In genomic region chr1:164999515-164999914, GRCm38 (mm10) we compare ENCODE assay signal across 8 mouse cellular contexts.
DNase-seq lines count a peak whose midpoint lies in the region; ATAC-seq and TF ChIP-seq lines count a peak whose summit lies in the region.

No protein-coding gene starts in this region.

- no peak for DNase-seq in layer of hippocampus, adult 2 months (ENCODE audit: low spot score in 2 of 2)
- DNase-seq in layer of hippocampus, postnatal 10 days (ENCODE audit: low spot score in 2 of 2): no peak
- DNase-seq in MEL (ENCODE audit: low read depth, low spot score): peak; percentile 7
- DNase-seq in hindbrain, embryonic 14.5 days (ENCODE audit: low spot score): peak; percentile 23
- DNase-seq in cerebellum, adult 2 months: no peak
- no peak for DNase-seq in layer of hippocampus, adult 11-12 months (ENCODE audit: low spot score)
- DNase-seq in layer of hippocampus, adult 18-20 months (ENCODE audit: low spot score in 2 of 2): no peak

- H3K36me3 ChIP-seq in MEL (ENCODE audit: control insufficient read depth in 1 of 2, insufficient read depth in 2 of 2, low read length in 2 of 2): no peaks in the 10 kb centered on the region
- no peaks in the 10 kb centered on the region for H3K36me3 ChIP-seq in hindbrain, embryonic 14.5 days (replicated peaks; ENCODE audit: control insufficient read depth, insufficient read depth)
- no peaks in the 10 kb centered on the region for H3K36me3 ChIP-seq in neural tube, embryonic 14.5 days (ENCODE audit: control insufficient read depth, insufficient read depth, low read length)

- H3K27ac ChIP-seq in layer of hippocampus, adult 2 months: no peak overlapping the region
- H3K27ac ChIP-seq in MEL (ENCODE audit: control insufficient read depth, low read depth, low read length): no peak overlapping the region
- no peak overlapping the region for H3K27ac ChIP-seq in hindbrain, embryonic 14.5 days
- no peak overlapping the region for H3K27ac ChIP-seq in neural tube, embryonic 14.5 days (ENCODE audit: low read depth, low read length)
- no peak overlapping the region for H3K27ac ChIP-seq in cerebellum, adult 2 months (ENCODE audit: insufficient read depth, low read length)

- no peak overlapping the region for H3K4me2 ChIP-seq in hindbrain, embryonic 14.5 days (replicated peaks)
- no peak overlapping the region for H3K4me2 ChIP-seq in neural tube, embryonic 14.5 days (ENCODE audit: low read depth, low read length)

- 60% methylated on average over 10 of the region's 10 CpGs for WGBS in hindbrain, embryonic 14.5 days
- WGBS in neural tube, embryonic 14.5 days: 58% methylated on average over 10 of the region's 10 CpGs
- WGBS in cerebellum, adult 2 months: 75% methylated on average over 10 of the region's 10 CpGs

- peak; percentile 58 for TF ChIP-seq CTCF in layer of hippocampus, adult 2 months (conservative IDR thresholded peaks at IDR 0.05)
- TF ChIP-seq CTCF in MEL (IDR thresholded peaks at IDR 0.05 in 2 of 3, conservative IDR thresholded peaks at IDR 0.05 in 1 of 3; ENCODE audit: control insufficient read depth in 1 of 3, insufficient read depth in 1 of 3, low read depth in 2 of 3, low read length in 3 of 3, poor library complexity in 1 of 3, severe bottlenecking in 1 of 3): peak in 2 of 3 experiments; percentile 23 to 28; a peak in 4 of 6 replicates
- no peak for TF ChIP-seq CTCF in cerebellum, adult 2 months (IDR thresholded peaks at IDR 0.05; ENCODE audit: borderline replicate concordance, insufficient read depth, low read depth, low read length)

- H3K27me3 ChIP-seq in MEL (ENCODE audit: control insufficient read depth in 1 of 2, insufficient read depth in 2 of 2, low read length in 2 of 2): no peaks in the 10 kb centered on the region
- H3K27me3 ChIP-seq in hindbrain, embryonic 14.5 days (ENCODE audit: control insufficient read depth, insufficient read depth, low read length): no peaks in the 10 kb centered on the region
- no peaks in the 10 kb centered on the region for H3K27me3 ChIP-seq in neural tube, embryonic 14.5 days (ENCODE audit: control insufficient read depth, insufficient read depth, low read length)
- H3K27me3 ChIP-seq in cerebellum, adult 2 months (ENCODE audit: control insufficient read depth, insufficient read depth, low read length): no peaks in the 10 kb centered on the region

- H3K9ac ChIP-seq in MEL (ENCODE audit: control insufficient read depth, low read depth, low read length, poor library complexity, severe bottlenecking): no peak overlapping the region
- no peak overlapping the region for H3K9ac ChIP-seq in hindbrain, embryonic 14.5 days
- H3K9ac ChIP-seq in neural tube, embryonic 14.5 days (replicated peaks; ENCODE audit: low read depth, low read length): no peak overlapping the region

- no peak for TF ChIP-seq RAD21 in MEL (IDR thresholded peaks at IDR 0.05; ENCODE audit: low read depth, low read length)

- peak; percentile 53; the same call in 1 of the 2 replicates for ATAC-seq in hindbrain, embryonic 14.5 days (ENCODE audit: low FRiP score)
- peak; percentile 82 for ATAC-seq in neural tube, embryonic 14.5 days (ENCODE audit: low read depth)

- no peaks in the 10 kb centered on the region for H3K9me3 ChIP-seq in MEL (replicated peaks; ENCODE audit: insufficient read depth, low read length)
- H3K9me3 ChIP-seq in hindbrain, embryonic 14.5 days (ENCODE audit: control insufficient read depth, low read length): no peaks in the 10 kb centered on the region
- H3K9me3 ChIP-seq in neural tube, embryonic 14.5 days (ENCODE audit: control insufficient read depth, low read length): no peaks in the 10 kb centered on the region

- H3K79me2 ChIP-seq in MEL (ENCODE audit: control insufficient read depth, insufficient read depth, low read length, poor library complexity): no peaks in the 10 kb centered on the region

- no peak overlapping the region for H3K4me3 ChIP-seq in layer of hippocampus, adult 2 months
- no peak overlapping the region for H3K4me3 ChIP-seq in MEL (ENCODE audit: control insufficient read depth in 1 of 2, insufficient read depth in 1 of 2, low read depth in 2 of 2, low read length in 2 of 2)
- H3K4me3 ChIP-seq in hindbrain, embryonic 14.5 days (replicated peaks; ENCODE audit: low read length): no peak overlapping the region
- H3K4me3 ChIP-seq in neural tube, embryonic 14.5 days (ENCODE audit: low read depth, low read length): no peak overlapping the region
- H3K4me3 ChIP-seq in cerebellum, adult 2 months (replicated peaks; ENCODE audit: insufficient read depth, low read depth, low read length): no peak overlapping the region

- no peaks in the 10 kb centered on the region for H3K4me1 ChIP-seq in MEL (ENCODE audit: control insufficient read depth in 1 of 2, insufficient read depth in 2 of 2, low read length in 2 of 2)
- no peaks in the 10 kb centered on the region for H3K4me1 ChIP-seq in hindbrain, embryonic 14.5 days (replicated peaks; ENCODE audit: control insufficient read depth, insufficient read depth, low read length)
- H3K4me1 ChIP-seq in neural tube, embryonic 14.5 days (ENCODE audit: control insufficient read depth, insufficient read depth, low read length): no peaks in the 10 kb centered on the region; the same call in 1 of the 2 replicates
- no peaks in the 10 kb centered on the region for H3K4me1 ChIP-seq in cerebellum, adult 2 months (ENCODE audit: control insufficient read depth, insufficient read depth, low read length)

- TF ChIP-seq EP300 in MEL (IDR thresholded peaks at IDR 0.05; ENCODE audit: low read depth in 1 of 2, low read length in 2 of 2): no peak

- TF ChIP-seq POLR2A in MEL (IDR thresholded peaks at IDR 0.05; ENCODE audit: control insufficient read depth in 1 of 2, insufficient read depth in 1 of 2, low read depth in 1 of 2, low read length in 2 of 2, poor library complexity in 1 of 2): no peak
- TF ChIP-seq POLR2A in cerebellum, adult 2 months (IDR thresholded peaks at IDR 0.05; ENCODE audit: borderline replicate concordance, insufficient read depth, low read length): no peak

TF ChIP-seq in MEL, 35 proteins besides CTCF, POLR2A, EP300 and RAD21:
- TF ChIP-seq SMC3 (IDR thresholded peaks at IDR 0.05; ENCODE audit: low read depth, low read length) (0 out of 2 replicates have a peak, but pooled peaks have one; percentile 16), MYC (IDR thresholded peaks at IDR 0.05; ENCODE audit: low read depth, low read length) (no peak)

Comparison
In these comparisons a context has a peak if more than half of its experiments do, and no peak if none do; other contexts are left out.
1. DNase-seq: peak in MEL (single experiment) and hindbrain, embryonic 14.5 days (single experiment); none in layer of hippocampus, adult 2 months (0 of 2), layer of hippocampus, postnatal 10 days (0 of 2), cerebellum, adult 2 months (0 of 2), layer of hippocampus, adult 11-12 months (single experiment) and layer of hippocampus, adult 18-20 months (0 of 2).